Mouse (Mus musculus): ENCODE results near the gene Olfr214. TPM values are rescaled to one million over a fixed set of nuclear protein-coding genes. Genes with fewer than 3 reads are reported as not detected.
"Not testable (repeated sequence)": the region's sequence is repeated elsewhere in the genome, so short reads cannot be mapped to it uniquely, and the experiment has no call there.

Gene Olfr214
- total and polyA plus RNA-seq, 3 experiments = not detected

DNA sequence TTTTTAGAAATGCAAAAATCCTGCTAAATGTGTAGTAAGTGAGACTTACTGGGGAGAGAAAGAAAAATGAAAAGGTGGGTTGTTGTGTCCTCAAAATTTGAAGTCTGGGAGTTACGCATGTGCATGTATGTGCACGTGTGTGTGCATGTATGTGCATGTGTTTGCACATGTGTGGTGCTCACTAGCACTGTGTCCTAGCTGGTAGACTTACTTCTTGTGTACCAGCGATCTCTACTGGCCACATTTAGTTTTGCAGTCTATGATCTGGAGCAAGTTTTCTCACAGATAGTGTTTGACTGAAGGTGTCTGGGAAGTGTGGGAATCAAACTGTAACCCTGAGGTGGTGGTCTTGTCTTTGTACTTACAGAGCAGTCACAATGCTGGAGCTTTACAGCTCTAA lies 15.8 kb downstream of the Olfr214 start (continued):
- TF ChIP-seq SIN3A (IDR thresholded peaks at IDR 0.05; ENCODE audit: low read length) = no peak
- peak; percentile 89 for TF ChIP-seq BHLHE40 (IDR thresholded peaks at IDR 0.05; ENCODE audit: low read depth, low read length)
- no peak for TF ChIP-seq TBP (conservative IDR thresholded peaks at IDR 0.05; ENCODE audit: low read depth, low read length)
- TF ChIP-seq RCOR1 (conservative IDR thresholded peaks at IDR 0.05; ENCODE audit: low read depth, low read length) = no peak

DNA sequence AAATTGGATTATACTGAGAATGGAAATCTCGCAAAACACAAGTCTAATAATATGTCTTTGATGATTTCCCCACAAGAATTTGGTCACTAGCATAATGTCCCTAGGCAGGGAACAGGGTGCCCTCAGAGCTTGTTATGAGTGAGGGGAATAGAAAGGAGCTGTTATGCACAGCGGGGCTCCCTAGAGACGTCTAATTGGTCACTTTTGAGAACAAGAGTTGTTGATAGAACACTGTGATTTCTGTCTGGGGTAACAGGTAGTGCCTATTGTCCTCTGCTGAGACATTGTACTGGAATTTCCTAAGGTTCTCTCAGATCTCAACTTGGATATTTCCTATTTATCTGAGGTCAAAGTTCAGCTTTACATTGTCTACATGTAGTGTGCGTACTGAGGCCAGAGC lies 30.1 kb downstream of the Olfr214 start, which contains the start of gene Olfr215:
Olfr215 (minus strand) TSS at position 101 of the 400 bp plus-strand sequence.
- Histone ChIP-seq H3K4me3 (replicated peaks in 1 of 3; ENCODE audit: low read depth in 2 of 3, low read length in 2 of 3, poor library complexity in 1 of 3) (no peak within 1 kb of the TSS), H3K4me1 (ENCODE audit: control insufficient read depth in 1 of 2, insufficient read depth in 2 of 2) (peaks cover 0 to 3% of the 10 kb centered on the region in 2 experiments; a peak in 1 of 4 replicates), H3K79me2 (replicated peaks; ENCODE audit: control insufficient read depth, extremely low read depth, insufficient read depth, poor library complexity, severe bottlenecking) (no peaks in the 10 kb centered on the region), H3K9ac (ENCODE audit: insufficient read depth, low read depth) (no peak within 1 kb of the TSS), H3K9me3 (replicated peaks; ENCODE audit: low read length) (no peaks in the 10 kb centered on the region), H3K36me3 (replicated peaks in 1 of 2; ENCODE audit: control insufficient read depth in 1 of 2, insufficient read depth in 1 of 2, low read length in 1 of 2) (no peaks in the 10 kb centered on the region), H3K27me3 (replicated peaks) (peaks cover 7% of the 10 kb centered on the region), H3K4me2 (ENCODE audit: insufficient read depth, low read depth, poor library complexity, severe bottlenecking) (no peak within 1 kb of the TSS), H3K27ac (ENCODE audit: insufficient read depth, low read depth) (no peak within 1 kb of the TSS)
- in situ Hi-C loops (cut with MboI; ENCODE audit: low pct_ligation_motif_present, low pct_unique_long_range_greater_than_20kb, low sequenced_read_pairs) (no loop called here), dilution Hi-C loops (cut with MboI; ENCODE audit: extremely low pct_ligation_motif_present, extremely low pct_unique_long_range_greater_than_20kb, low sequenced_read_pairs) (no loop called here)
- no peak for DNase-seq (ENCODE audit: extremely low read depth)
- TF ChIP-seq BHLHE40 (IDR thresholded peaks at IDR 0.05; ENCODE audit: low read depth, low read length) (no peak), CHD1 (IDR thresholded peaks at IDR 0.05; ENCODE audit: low read depth, low read length) (no peak), POLR2AphosphoS2 (IDR thresholded peaks at IDR 0.05; ENCODE audit: low read depth, low read length) (no peak), TBP (conservative IDR thresholded peaks at IDR 0.05; ENCODE audit: low read depth, low read length) (no peak), ZC3H11A (IDR thresholded peaks at IDR 0.05; ENCODE audit: low read depth, low read length) (no peak), IRF4 (IDR thresholded peaks at IDR 0.05; ENCODE audit: low read depth, low read length) (no peak), CHD2 (IDR thresholded peaks at IDR 0.05; ENCODE audit: low read length) (no peak)

DNA sequence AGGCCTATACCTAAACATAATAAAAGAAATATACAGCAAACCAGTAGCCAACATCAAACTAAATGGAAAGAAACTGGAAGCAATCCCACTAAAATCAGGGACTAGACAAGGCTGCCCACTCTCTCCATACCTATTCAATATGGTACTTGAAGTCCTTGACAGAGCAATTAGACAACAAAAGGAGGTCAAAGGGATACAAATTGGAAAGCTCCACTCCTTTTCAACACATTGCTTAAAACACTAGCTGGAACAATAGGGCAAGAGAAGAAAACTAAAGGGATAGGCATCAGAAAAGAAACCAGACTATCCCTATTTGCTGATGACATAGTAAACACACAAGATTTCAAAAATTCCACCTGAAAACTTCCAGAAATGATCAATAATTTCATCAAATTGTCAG lies 46.9 kb downstream of the Olfr214 start:
- H3K9me3 ChIP-seq (replicated peaks; ENCODE audit: low read length); H3K4me1 ChIP-seq (ENCODE audit: control insufficient read depth in 1 of 2, insufficient read depth in 2 of 2); H3K27ac ChIP-seq (ENCODE audit: insufficient read depth, low read depth); H3K4me3 ChIP-seq (replicated peaks in 1 of 3; ENCODE audit: low read depth in 2 of 3, low read length in 2 of 3, poor library complexity in 1 of 3); dilution Hi-C loops (cut with MboI; ENCODE audit: extremely low pct_ligation_motif_present, extremely low pct_unique_long_range_greater_than_20kb, low sequenced_read_pairs); H3K4me2 ChIP-seq (ENCODE audit: insufficient read depth, low read depth, poor library complexity, severe bottlenecking); H3K79me2 ChIP-seq (replicated peaks; ENCODE audit: control insufficient read depth, extremely low read depth, insufficient read depth, poor library complexity, severe bottlenecking); H3K9ac ChIP-seq (ENCODE audit: insufficient read depth, low read depth); H3K36me3 ChIP-seq (replicated peaks in 1 of 2; ENCODE audit: control insufficient read depth in 1 of 2, insufficient read depth in 1 of 2, low read length in 1 of 2); DNase-seq (ENCODE audit: extremely low read depth): not testable (repeated sequence)
- H3K27me3 ChIP-seq (replicated peaks) = peaks cover 15% of the 10 kb centered on the region
- in situ Hi-C loops (cut with MboI; ENCODE audit: low pct_ligation_motif_present, low pct_unique_long_range_greater_than_20kb, low sequenced_read_pairs) = loop anchor here (25.0 kb wide), 1 partner anchor 589 kb away; no protein-coding TSS in a partner anchor

DNA sequence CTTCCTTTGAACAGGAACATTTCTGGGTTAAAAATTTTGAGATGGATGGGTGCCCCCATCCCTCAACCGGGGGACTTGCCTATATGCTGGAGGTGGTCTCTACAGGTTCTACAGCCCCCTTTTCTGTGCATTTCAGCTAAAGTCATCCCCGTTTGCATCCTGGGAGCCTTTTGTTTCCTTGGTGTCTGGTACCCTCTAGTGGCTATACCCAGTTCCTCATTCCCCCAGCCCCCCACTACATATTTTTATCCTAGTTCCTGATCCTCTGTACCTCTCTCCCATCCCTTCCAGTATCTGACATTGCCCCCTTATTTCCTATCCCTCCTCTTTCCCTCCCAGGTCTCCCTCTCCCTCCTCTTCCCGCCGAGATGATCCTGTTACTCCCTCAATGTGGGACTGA lies 53.2 kb downstream of the Olfr214 start:
- peaks cover 13% of the 10 kb centered on the region for H3K27me3 ChIP-seq (replicated peaks)
- in situ Hi-C loops (cut with MboI; ENCODE audit: low pct_ligation_motif_present, low pct_unique_long_range_greater_than_20kb, low sequenced_read_pairs) = loop anchor here (25.0 kb wide), 1 partner anchor 595 kb away; no protein-coding TSS in a partner anchor
- dilution Hi-C loops (cut with MboI; ENCODE audit: extremely low pct_ligation_motif_present, extremely low pct_unique_long_range_greater_than_20kb, low sequenced_read_pairs) = no loop called here
- TF ChIP-seq E2F4 (IDR thresholded peaks at IDR 0.05; ENCODE audit: insufficient replicate concordance, low read depth, low read length) = no peak
- TF ChIP-seq MAZ (IDR thresholded peaks at IDR 0.05; ENCODE audit: low read depth, low read length) = no peak
- TF ChIP-seq ZNF384 (IDR thresholded peaks at IDR 0.05; ENCODE audit: low read depth, low read length) = no peak
- TF ChIP-seq ZKSCAN1 (IDR thresholded peaks at IDR 0.05; ENCODE audit: borderline replicate concordance, low read depth, low read length) = no peak
- no peak for TF ChIP-seq USF2 (conservative IDR thresholded peaks at IDR 0.05; ENCODE audit: low read depth, low read length)
- TF ChIP-seq HCFC1 (IDR thresholded peaks at IDR 0.05; ENCODE audit: low read depth, low read length) = no peak
- TF ChIP-seq PAX5 (IDR thresholded peaks at IDR 0.05; ENCODE audit: low read length) = no peak
- peak in 1 of 2 experiments; percentile 68; a peak in 2 of 4 replicates for TF ChIP-seq CTCF (conservative IDR thresholded peaks at IDR 0.05 in 1 of 2, IDR thresholded peaks at IDR 0.05 in 1 of 2; ENCODE audit: low read depth in 2 of 2, low read length in 2 of 2)
- peak; percentile 67 for TF ChIP-seq RAD21 (IDR thresholded peaks at IDR 0.05; ENCODE audit: low read depth, low read length)
- no peak for TF ChIP-seq RCOR1 (conservative IDR thresholded peaks at IDR 0.05; ENCODE audit: low read depth, low read length)
- TF ChIP-seq TCF12 (IDR thresholded peaks at IDR 0.05; ENCODE audit: low read depth, low read length) = no peak
- no peak for TF ChIP-seq CHD2 (IDR thresholded peaks at IDR 0.05; ENCODE audit: low read length)
- TF ChIP-seq MXI1 (IDR thresholded peaks at IDR 0.05; ENCODE audit: low read depth, low read length) = no peak
- no peak for TF ChIP-seq NRF1 (IDR thresholded peaks at IDR 0.05; ENCODE audit: low read depth, low read length)
- no peak for TF ChIP-seq CHD1 (IDR thresholded peaks at IDR 0.05; ENCODE audit: low read depth, low read length)
- no peak for TF ChIP-seq ZC3H11A (IDR thresholded peaks at IDR 0.05; ENCODE audit: low read depth, low read length)
- TF ChIP-seq GABPA (IDR thresholded peaks at IDR 0.05; ENCODE audit: insufficient replicate concordance, low read depth, low read length) = no peak
- TF ChIP-seq JUN (IDR thresholded peaks at IDR 0.05; ENCODE audit: insufficient read depth, low read depth, low read length) = no peak

More for the DNA sequence above, 53.2 kb downstream of the Olfr214 start:
- no peak overlapping the region for H3K4me3 ChIP-seq (replicated peaks in 1 of 3; ENCODE audit: low read depth in 2 of 3, low read length in 2 of 3, poor library complexity in 1 of 3)
- H3K36me3 ChIP-seq (replicated peaks in 1 of 2; ENCODE audit: control insufficient read depth in 1 of 2, insufficient read depth in 1 of 2, low read length in 1 of 2) = no peaks in the 10 kb centered on the region
- H3K4me1 ChIP-seq (ENCODE audit: control insufficient read depth in 1 of 2, insufficient read depth in 2 of 2) = no peaks in the 10 kb centered on the region
- H3K4me2 ChIP-seq (ENCODE audit: insufficient read depth, low read depth, poor library complexity, severe bottlenecking) = no peak overlapping the region
- DNase-seq (ENCODE audit: extremely low read depth) = no peak
- H3K79me2 ChIP-seq (replicated peaks; ENCODE audit: control insufficient read depth, extremely low read depth, insufficient read depth, poor library complexity, severe bottlenecking) = no peaks in the 10 kb centered on the region
- H3K9ac ChIP-seq (ENCODE audit: insufficient read depth, low read depth) = no peak overlapping the region
- no peaks in the 10 kb centered on the region for H3K9me3 ChIP-seq (replicated peaks; ENCODE audit: low read length)
- H3K27ac ChIP-seq (ENCODE audit: insufficient read depth, low read depth) = no peak overlapping the region
